Mouse (Mus musculus) heart, embryonic 13.5 days (tissue): ENCODE measurements around the gene Psmb4. TPM values are rescaled to one million over a fixed set of nuclear protein-coding genes. Genes with fewer than 3 reads are reported as not detected.
"Not testable (repeated sequence)": the region's sequence is repeated elsewhere in the genome, so short reads cannot be mapped to it uniquely, and the experiment has no call there.

ENCODE experiments used
- ATAC-seq: fragments of 200-750 bp; cut with Nextera tagmentation; 2 replicates; pipeline ENCODE4 v1.8.0; 2017; ENCODE audit warnings: moderate TSS enrichment; ENCODE audit not compliant: insufficient number of reproducible peaks, low FRiP score, low TSS enrichment; ENCODE audit errors: extremely low read depth
- H3K27ac ChIP-seq: fragments of 300-500 bp; sonication (generic); replicated peaks from 2 replicates; pipeline ENCODE4 v1.5.1; 2015; ENCODE audit warnings: moderate library complexity, mild to moderate bottlenecking, inconsistent platforms
- H3K27me3 ChIP-seq: fragments of 300-500 bp; sonication (generic); replicated peaks from 2 replicates; pipeline ENCODE4 v1.6.1; 2015; ENCODE audit warnings: mild to moderate bottlenecking, inconsistent platforms
- H3K36me3 ChIP-seq: fragments of 300-500 bp; sonication (generic); 2 replicates; pipeline ENCODE4 v1.6.1; 2015; ENCODE audit warnings: mild to moderate bottlenecking, inconsistent platforms
- H3K4me1 ChIP-seq: fragments of 300-500 bp; sonication (generic); 2 replicates; pipeline ENCODE4 v1.6.1; 2015; ENCODE audit warnings: inconsistent platforms
- H3K4me2 ChIP-seq: fragments of 300-500 bp; sonication (generic); 2 replicates; pipeline ENCODE4 v1.6.1; 2015; ENCODE audit warnings: inconsistent platforms, mild to moderate bottlenecking, moderate library complexity
- H3K4me3 ChIP-seq: fragments of 300-500 bp; sonication (generic); 2 replicates; pipeline ENCODE4 v1.5.1; 2015; ENCODE audit warnings: moderate library complexity, mild to moderate bottlenecking, inconsistent platforms
- H3K9ac ChIP-seq: fragments of 300-500 bp; sonication (generic); 2 replicates; pipeline ENCODE4 v1.6.1; 2015; ENCODE audit warnings: inconsistent platforms, mild to moderate bottlenecking, moderate library complexity
- H3K9me3 ChIP-seq: fragments of 300-500 bp; sonication (generic); 2 replicates; pipeline ENCODE4 v1.6.1; 2016; ENCODE audit warnings: inconsistent platforms
- WGBS: fragments of 180-500 bp; shearing (Covaris S2); methylation state at CpG from one replicate; pipeline ENCODE4 v1.1.7; 2015; ENCODE audit warnings: mixed read lengths; 5-methylcytosine and 5-hydroxymethylcytosine counted together
- polyA plus RNA-seq: library from polyadenylated mRNA; unstranded; fragments of >200 nt; fragmentation: Nextera tagmentation; extraction: Ambion mirVana; gene quantifications from 2 replicates; pipeline ENCODE4 v1.2.1, GENCODE M21; 2015

Psmb4 gene
- polyA plus RNA-seq: 242 and 287 TPM in 2 replicates

- Histone ChIP-seq H3K9me3 (no peaks in the 10 kb centered on the region), H3K36me3 (peaks cover 41% of the 10 kb centered on the region), H3K27ac (peak within 1 kb of the TSS; percentile 75), H3K4me3 (peak within 1 kb of the TSS; percentile 91), H3K27me3 (no peaks in the 10 kb centered on the region), H3K9ac (peak within 1 kb of the TSS; percentile 96), H3K4me2 (peak within 1 kb of the TSS; percentile 94), H3K4me1 (peaks cover 18% of the 10 kb centered on the region)
- under 1% methylated on average over 61 of the region's 61 CpGs for WGBS
- ATAC-seq: peak; percentile 60
Observed at GRCm38 (mm10) chr3:94886316-94887224, at the start of gene Psmb4. Gene Psmb4 (minus strand): TSS chr3:94886961.

GRCm38 (mm10) chr3:94936147-94936546 lies 49.4 kb upstream of the Psmb4 start:
- H3K9ac ChIP-seq, H3K36me3 ChIP-seq, H3K4me2 ChIP-seq, H3K27ac ChIP-seq, H3K27me3 ChIP-seq, H3K4me3 ChIP-seq, H3K9me3 ChIP-seq, ATAC-seq: not testable (repeated sequence)
- whole genome bisulfite sequencing: 72% methylated on average over 5 of the region's 5 CpGs
- peaks cover 34% of the 10 kb centered on the region for H3K4me1 ChIP-seq

GRCm38 (mm10) chr3:94935332-94935731 lies 48.6 kb upstream of the Psmb4 start:
- H3K4me3 ChIP-seq, H3K9ac ChIP-seq, H3K9me3 ChIP-seq, H3K4me2 ChIP-seq, ATAC-seq, H3K36me3 ChIP-seq, H3K27me3 ChIP-seq: not testable (repeated sequence)
- H3K27ac ChIP-seq: 0 out of 2 replicates have a peak overlapping the region, but pooled peaks have one; percentile 8
- WGBS: 80% methylated on average over 3 of the region's 3 CpGs
- peaks cover 37% of the 10 kb centered on the region for H3K4me1 ChIP-seq

GRCm38 (mm10) chr3:94934564-94934963 lies 47.8 kb upstream of the Psmb4 start:
- H3K27ac ChIP-seq, H3K4me3 ChIP-seq, H3K9ac ChIP-seq, H3K27me3 ChIP-seq, H3K9me3 ChIP-seq, ATAC-seq, H3K36me3 ChIP-seq, H3K4me2 ChIP-seq: not testable (repeated sequence)
- peaks cover 30% of the 10 kb centered on the region for H3K4me1 ChIP-seq
- WGBS: 83% methylated on average over 3 of the region's 3 CpGs

- Histone ChIP-seq H3K27ac (peak overlapping the region; percentile 94), H3K9ac (0 out of 2 replicates have a peak overlapping the region, but pooled peaks have one; percentile 47), H3K4me3 (peak overlapping the region; percentile 56), H3K4me2 (peak overlapping the region; percentile 76), H3K4me1 (peaks cover 30% of the 10 kb centered on the region)
- no CpG with 5 or more reads among the region's 2 CpGs for WGBS
- not testable (repeated sequence) for H3K27me3 ChIP-seq, H3K9me3 ChIP-seq, H3K36me3 ChIP-seq, ATAC-seq
Observed at GRCm38 (mm10) chr3:94933604-94934003, 46.8 kb upstream of the Psmb4 start.

GRCm38 (mm10) chr3:94932809-94933564 lies 46.2 kb upstream of the Psmb4 start, which contains the start of gene Selenbp1:
Gene Selenbp1 (plus strand): TSS chr3:94933056.
- Histone ChIP-seq H3K4me1 (peaks cover 30% of the 10 kb centered on the region), H3K4me2 (peak within 1 kb of the TSS; percentile 76), H3K36me3 (no peaks in the 10 kb centered on the region), H3K9ac (peak within 1 kb of the TSS; percentile 79), H3K9me3 (no peaks in the 10 kb centered on the region), H3K27ac (peak within 1 kb of the TSS; percentile 94), H3K4me3 (peak within 1 kb of the TSS; percentile 56), H3K27me3 (no peaks in the 10 kb centered on the region)
- WGBS: 8% methylated on average over 16 of the region's 16 CpGs
- ATAC-seq: peak; percentile 69

- not testable (repeated sequence) for H3K36me3 ChIP-seq, H3K4me3 ChIP-seq, H3K9me3 ChIP-seq, ATAC-seq, H3K27me3 ChIP-seq
- Histone ChIP-seq H3K4me2 (peak overlapping the region; percentile 76), H3K27ac (peak overlapping the region; percentile 94), H3K4me1 (peaks cover 30% of the 10 kb centered on the region), H3K9ac (0 out of 2 replicates have a peak overlapping the region, but pooled peaks have one; percentile 37)
- 58% methylated on average over 2 of the region's 2 CpGs for WGBS
Observed at GRCm38 (mm10) chr3:94932279-94932678, 45.5 kb upstream of the Psmb4 start.

GRCm38 (mm10) chr3:94931427-94932082 lies 44.8 kb upstream of the Psmb4 start:
- not testable (repeated sequence) for H3K27me3 ChIP-seq, H3K36me3 ChIP-seq, H3K4me3 ChIP-seq, H3K4me2 ChIP-seq, H3K9ac ChIP-seq, H3K27ac ChIP-seq, ATAC-seq, H3K9me3 ChIP-seq
- H3K4me1 ChIP-seq: peaks cover 34% of the 10 kb centered on the region
- WGBS: 62% methylated on average over 10 of the region's 10 CpGs

- WGBS: 34% methylated on average over 7 of the region's 7 CpGs
- ATAC-seq, H3K4me2 ChIP-seq, H3K9ac ChIP-seq, H3K9me3 ChIP-seq, H3K36me3 ChIP-seq, H3K27me3 ChIP-seq, H3K4me3 ChIP-seq: not testable (repeated sequence)
- peaks cover 34% of the 10 kb centered on the region for H3K4me1 ChIP-seq
- H3K27ac ChIP-seq: peak overlapping the region; percentile 36; the same call in 1 of the 2 replicates
Observed at GRCm38 (mm10) chr3:94930386-94931266, 43.9 kb upstream of the Psmb4 start.

- H3K9me3 ChIP-seq, H3K4me3 ChIP-seq, H3K9ac ChIP-seq, ATAC-seq, H3K27me3 ChIP-seq, H3K36me3 ChIP-seq, H3K27ac ChIP-seq, H3K4me2 ChIP-seq: not testable (repeated sequence)
- 82% methylated on average over 4 of the region's 4 CpGs for WGBS
- peaks cover 29% of the 10 kb centered on the region for H3K4me1 ChIP-seq
Observed at GRCm38 (mm10) chr3:94928979-94929378, 42.2 kb upstream of the Psmb4 start.
